Mouse (Mus musculus) thymus, postnatal 36 days (tissue): ENCODE results near the gene Tmed2.
A peak's percentile ranks its signal among the peaks of the same experiment; 100 is the strongest.
"Not testable (repeated sequence)": the region's sequence is repeated elsewhere in the genome, so short reads cannot be mapped to it uniquely, and the experiment has no call there.

Experiments used
- DNase-seq, 2 experiments: peaks; one replicate each; pipeline ENCODE4 v3.0.0; 2022; ENCODE audit warnings: mixed read lengths in 2 of 2

Gene Tmed2

GRCm38 (mm10) chr5:124540383-124540786, at the start of gene Tmed2:
Gene Tmed2, plus strand, starts transcription at chr5:124540695.
- peak; percentile 90 to 95 for DNase-seq

GRCm38 (mm10) chr5:124491732-124492131, 48.8 kb upstream of the Tmed2 start:
- no peak for DNase-seq

GRCm38 (mm10) chr5:124492618-124493017, 47.9 kb upstream of the Tmed2 start:
- DNase-seq = no peak

GRCm38 (mm10) chr5:124493455-124493854, 47.0 kb upstream of the Tmed2 start:
- DNase-seq = no peak

GRCm38 (mm10) chr5:124495547-124495946, 44.9 kb upstream of the Tmed2 start:
- peak; percentile 46 to 64 for DNase-seq

GRCm38 (mm10) chr5:124496614-124497514, 43.6 kb upstream of the Tmed2 start:
- peak; percentile 35 to 51 for DNase-seq

- DNase-seq = no peak
Measured at GRCm38 (mm10) chr5:124498221-124498876, 42.1 kb upstream of the Tmed2 start.

- no peak for DNase-seq
Measured at GRCm38 (mm10) chr5:124499001-124499400, 41.5 kb upstream of the Tmed2 start.

GRCm38 (mm10) chr5:124500037-124500436, 40.5 kb upstream of the Tmed2 start:
- DNase-seq = not testable (repeated sequence)

- no peak for DNase-seq
Measured at GRCm38 (mm10) chr5:124500573-124500972, 39.9 kb upstream of the Tmed2 start.

GRCm38 (mm10) chr5:124501541-124501940, 39.0 kb upstream of the Tmed2 start:
- DNase-seq = no peak

GRCm38 (mm10) chr5:124503742-124504141, 36.8 kb upstream of the Tmed2 start:
- no peak for DNase-seq

GRCm38 (mm10) chr5:124505235-124505634, 35.3 kb upstream of the Tmed2 start:
- no peak for DNase-seq

- no peak for DNase-seq
Measured at GRCm38 (mm10) chr5:124506731-124507359, 33.6 kb upstream of the Tmed2 start.

GRCm38 (mm10) chr5:124509200-124509599, 31.3 kb upstream of the Tmed2 start:
- no peak for DNase-seq

- no peak for DNase-seq
Measured at GRCm38 (mm10) chr5:124509742-124510237, 30.7 kb upstream of the Tmed2 start.

- DNase-seq = no peak
Measured at GRCm38 (mm10) chr5:124510536-124511050, 29.9 kb upstream of the Tmed2 start.

GRCm38 (mm10) chr5:124515789-124516188, 24.7 kb upstream of the Tmed2 start:
- DNase-seq = no peak

GRCm38 (mm10) chr5:124518648-124519047, 21.8 kb upstream of the Tmed2 start:
- no peak for DNase-seq

- DNase-seq = no peak
Measured at GRCm38 (mm10) chr5:124521588-124521987, 18.9 kb upstream of the Tmed2 start.

- DNase-seq = no peak
Measured at GRCm38 (mm10) chr5:124523032-124523431, 17.5 kb upstream of the Tmed2 start.

GRCm38 (mm10) chr5:124524943-124525342, 15.6 kb upstream of the Tmed2 start:
- no peak for DNase-seq

- DNase-seq = no peak
Measured at GRCm38 (mm10) chr5:124528351-124528750, 12.1 kb upstream of the Tmed2 start.
